Mouse (Mus musculus): ENCODE results near the gene Trim12c.

DNA sequence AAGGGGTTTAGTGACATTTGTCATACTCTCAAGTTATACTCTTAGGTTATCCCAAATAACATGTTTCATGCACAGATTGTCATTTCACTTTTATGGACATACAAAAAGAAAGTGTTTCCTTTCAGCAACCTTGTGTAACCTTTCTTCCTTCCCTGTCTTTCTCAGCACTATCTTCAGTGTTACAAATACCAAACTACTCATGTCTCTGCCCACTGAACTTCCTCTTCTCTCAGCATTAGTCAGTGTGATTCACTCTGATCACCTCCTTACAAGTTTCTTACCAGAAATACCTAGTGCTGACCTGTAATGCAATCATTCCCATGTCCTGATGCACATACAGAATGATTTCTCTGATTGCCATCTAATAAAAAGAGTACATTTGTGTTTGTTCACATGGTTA lies 13.2 kb upstream of the Trim12c start:
- TF ChIP-seq CTCF (IDR thresholded peaks at IDR 0.05) (no peak), EP300 (IDR thresholded peaks at IDR 0.05) (no peak)

All from lung, postnatal 0 days (tissue).